Mouse (Mus musculus) MEL (cell line): Measurements from ENCODE around the gene Rlim.

Experiments used
- CHD2 ChIP-seq: IDR thresholded peaks from 2 replicates; pipeline ENCODE4 v1.6.1; 2011; ENCODE audit warnings: low read length, improper control_type of control experiment
- CTCF ChIP-seq, 3 experiments: IDR thresholded peaks in 2 of 3; conservative IDR thresholded peaks in 1 of 3; 2 replicates each; pipeline ENCODE4 v1.5.1; 2011 to 2012; ENCODE audit warnings: low read length in 3 of 3, low read depth in 2 of 3, mild to moderate bottlenecking in 2 of 3, improper control_type of control experiment in 1 of 3, inconsistent platforms in 1 of 3, mixed read lengths in 1 of 3, moderate library complexity in 1 of 3; ENCODE audit not compliant: control insufficient read depth in 1 of 3, insufficient read depth in 1 of 3, poor library complexity in 1 of 3, severe bottlenecking in 1 of 3
- E2F4 ChIP-seq: IDR thresholded peaks from 2 replicates; pipeline ENCODE4 v1.6.1; 2011; ENCODE audit warnings: low read depth, low read length, improper control_type of control experiment, borderline replicate concordance
- EP300 ChIP-seq, 2 experiments: IDR thresholded peaks; 2 replicates each; pipeline ENCODE4 v1.6.1; 2011; ENCODE audit warnings: improper control_type of control experiment in 2 of 2, low read length in 2 of 2, low read depth in 1 of 2, mild to moderate bottlenecking in 1 of 2
- JUND ChIP-seq: IDR thresholded peaks from 2 replicates; pipeline ENCODE4 v1.6.1; 2011; ENCODE audit warnings: low read depth, mild to moderate bottlenecking, improper control_type of control experiment, low read length
- MAFK ChIP-seq: IDR thresholded peaks from 2 replicates; pipeline ENCODE4 v1.6.1; 2011; ENCODE audit warnings: low read depth, mild to moderate bottlenecking, low read length, improper control_type of control experiment, borderline replicate concordance
- MAX ChIP-seq: IDR thresholded peaks from 2 replicates; pipeline ENCODE4 v1.6.1; 2011; ENCODE audit warnings: low read length, improper control_type of control experiment
- MXI1 ChIP-seq: IDR thresholded peaks from 2 replicates; pipeline ENCODE4 v1.6.1; 2011; ENCODE audit warnings: mild to moderate bottlenecking, low read depth, low read length, improper control_type of control experiment
- NELFE ChIP-seq: IDR thresholded peaks from 2 replicates; pipeline ENCODE4 v1.6.1; 2011; ENCODE audit warnings: low read depth, low read length, improper control_type of control experiment
- POLR2A ChIP-seq, 2 experiments: IDR thresholded peaks; 2 replicates each; pipeline ENCODE4 v1.6.1; 2011 to 2012; ENCODE audit warnings: low read length in 2 of 2, mild to moderate bottlenecking in 2 of 2, control low read depth in 1 of 2, improper control_type of control experiment in 1 of 2, low read depth in 1 of 2, moderate library complexity in 1 of 2; ENCODE audit not compliant: control insufficient read depth in 1 of 2, insufficient read depth in 1 of 2, poor library complexity in 1 of 2
- POLR2AphosphoS2 ChIP-seq: IDR thresholded peaks from 2 replicates; pipeline ENCODE4 v1.6.1; 2011; ENCODE audit warnings: low read length, improper control_type of control experiment
- USF1 ChIP-seq: IDR thresholded peaks from 2 replicates; pipeline ENCODE4 v1.6.1; 2014; ENCODE audit warnings: low read depth, mild to moderate bottlenecking, inconsistent platforms, low read length, improper control_type of control experiment, moderate library complexity

GRCm38 (mm10) chrX:103980036-103980435 lies 1.0 kb downstream of the Rlim start:
- TF ChIP-seq CHD2, result no peak
- no peak for TF ChIP-seq POLR2A (IDR thresholded peaks at IDR 0.05; ENCODE audit: control insufficient read depth in 1 of 2, insufficient read depth in 1 of 2, low read depth in 1 of 2, low read length in 2 of 2, poor library complexity in 1 of 2)
- no peak for TF ChIP-seq JUND
- TF ChIP-seq CTCF (IDR thresholded peaks at IDR 0.05 in 2 of 3, conservative IDR thresholded peaks at IDR 0.05 in 1 of 3; ENCODE audit: control insufficient read depth in 1 of 3, insufficient read depth in 1 of 3, low read depth in 2 of 3, low read length in 3 of 3, poor library complexity in 1 of 3, severe bottlenecking in 1 of 3), result no peak
- TF ChIP-seq MAX, result no peak
- TF ChIP-seq MAFK, result no peak
- TF ChIP-seq EP300 (IDR thresholded peaks at IDR 0.05; ENCODE audit: low read depth in 1 of 2, low read length in 2 of 2), result no peak
- no peak for TF ChIP-seq E2F4
- no peak for TF ChIP-seq MXI1
- TF ChIP-seq POLR2AphosphoS2, result no peak
- TF ChIP-seq NELFE, result no peak
- TF ChIP-seq USF1, result no peak
